Mouse (Mus musculus): ENCODE measurements at regions not wholly inside any gene's neighbourhood (a gene's known extent, or its start where the extent isn't known, plus 50 kb on each side); places are given as distances from the start of the nearest gene placed in this dataset.

GRCm38 (mm10) chr12:26543463-26543862 lies 74.5 kb downstream of the Cmpk2 start:
- no peak overlapping the region for H3K27ac ChIP-seq (replicated peaks; ENCODE audit: low read depth, low read length)
- no peaks in the 10 kb centered on the region for H3K36me3 ChIP-seq (replicated peaks; ENCODE audit: control insufficient read depth, insufficient read depth, low read depth, low read length)
- H3K4me1 ChIP-seq (ENCODE audit: control insufficient read depth, insufficient read depth, low read length) = no peaks in the 10 kb centered on the region
- DNase-seq (ENCODE audit: low spot score) (no peak), ATAC-seq (replicated peaks; ENCODE audit: insufficient number of reproducible peaks, low FRiP score, low TSS enrichment, low read depth) (no peak)
- H3K27me3 ChIP-seq (ENCODE audit: control insufficient read depth, insufficient read depth, low read length) = no peaks in the 10 kb centered on the region
- 86% methylated on average over 1 of the region's 1 CpGs for WGBS
- no peak overlapping the region for H3K4me3 ChIP-seq (ENCODE audit: low read depth, low read length)
- no peak overlapping the region for H3K9ac ChIP-seq (replicated peaks; ENCODE audit: low read length)
- no peak overlapping the region for H3K4me2 ChIP-seq (ENCODE audit: low read depth, low read length)
- no peaks in the 10 kb centered on the region for H3K9me3 ChIP-seq (replicated peaks; ENCODE audit: control insufficient read depth, low read length)

- no peaks in the 10 kb centered on the region for H3K27me3 ChIP-seq (ENCODE audit: control insufficient read depth, insufficient read depth, low read length)
- H3K36me3 ChIP-seq (replicated peaks; ENCODE audit: control insufficient read depth, insufficient read depth, low read depth, low read length) = no peaks in the 10 kb centered on the region
- no peaks in the 10 kb centered on the region for H3K4me1 ChIP-seq (ENCODE audit: control insufficient read depth, insufficient read depth, low read length)
- no peak overlapping the region for H3K27ac ChIP-seq (replicated peaks; ENCODE audit: low read depth, low read length)
- 46% methylated on average over 2 of the region's 2 CpGs for WGBS
- no peak for DNase-seq (ENCODE audit: low spot score)
- H3K9me3 ChIP-seq (replicated peaks; ENCODE audit: control insufficient read depth, low read length) = no peaks in the 10 kb centered on the region
- no peak overlapping the region for H3K4me3 ChIP-seq (ENCODE audit: low read depth, low read length)
- no peak overlapping the region for H3K4me2 ChIP-seq (ENCODE audit: low read depth, low read length)
- no peak overlapping the region for H3K9ac ChIP-seq (replicated peaks; ENCODE audit: low read length)
- ATAC-seq (replicated peaks; ENCODE audit: insufficient number of reproducible peaks, low FRiP score, low TSS enrichment, low read depth) = no peak
Measured at GRCm38 (mm10) chr12:26542451-26542850, 73.4 kb downstream of the Cmpk2 start.

- no peaks in the 10 kb centered on the region for H3K36me3 ChIP-seq (replicated peaks; ENCODE audit: control insufficient read depth, insufficient read depth, low read depth, low read length)
- H3K27me3 ChIP-seq (ENCODE audit: control insufficient read depth, insufficient read depth, low read length) = no peaks in the 10 kb centered on the region
- no peak overlapping the region for H3K4me2 ChIP-seq (ENCODE audit: low read depth, low read length)
- 61% methylated on average over 9 of the region's 9 CpGs for WGBS
- no peak overlapping the region for H3K4me3 ChIP-seq (ENCODE audit: low read depth, low read length)
- ATAC-seq (replicated peaks; ENCODE audit: insufficient number of reproducible peaks, low FRiP score, low TSS enrichment, low read depth) (no peak), DNase-seq (ENCODE audit: low spot score) (no peak)
- H3K9me3 ChIP-seq (replicated peaks; ENCODE audit: control insufficient read depth, low read length) = no peaks in the 10 kb centered on the region
- H3K27ac ChIP-seq (replicated peaks; ENCODE audit: low read depth, low read length) = no peak overlapping the region
- H3K9ac ChIP-seq (replicated peaks; ENCODE audit: low read length) = no peak overlapping the region
- H3K4me1 ChIP-seq (ENCODE audit: control insufficient read depth, insufficient read depth, low read length) = no peaks in the 10 kb centered on the region
Measured at GRCm38 (mm10) chr12:26535261-26535890, 66.4 kb downstream of the Cmpk2 start.

- Histone ChIP-seq H3K9ac (replicated peaks; ENCODE audit: low read length) (no peak overlapping the region), H3K36me3 (replicated peaks; ENCODE audit: control insufficient read depth, insufficient read depth, low read depth, low read length) (no peaks in the 10 kb centered on the region), H3K4me1 (ENCODE audit: control insufficient read depth, insufficient read depth, low read length) (no peaks in the 10 kb centered on the region), H3K9me3 (replicated peaks; ENCODE audit: control insufficient read depth, low read length) (no peaks in the 10 kb centered on the region), H3K4me2 (ENCODE audit: low read depth, low read length) (no peak overlapping the region), H3K27ac (replicated peaks; ENCODE audit: low read depth, low read length) (no peak overlapping the region; the same call in 1 of the 2 replicates), H3K27me3 (ENCODE audit: control insufficient read depth, insufficient read depth, low read length) (no peaks in the 10 kb centered on the region), H3K4me3 (ENCODE audit: low read depth, low read length) (no peak overlapping the region)
- 16% methylated on average over 9 of the region's 9 CpGs for WGBS
- ATAC-seq (replicated peaks; ENCODE audit: insufficient number of reproducible peaks, low FRiP score, low TSS enrichment, low read depth) = peak; percentile 41; the same call in 1 of the 2 replicates
- DNase-seq (ENCODE audit: low spot score) = peak; percentile 50
Measured at GRCm38 (mm10) chr12:26534229-26535105, 65.5 kb downstream of the Cmpk2 start.

GRCm38 (mm10) chr12:26533641-26534151 lies 64.7 kb downstream of the Cmpk2 start:
- Histone ChIP-seq H3K4me3 (ENCODE audit: low read depth, low read length) (no peak overlapping the region), H3K4me1 (ENCODE audit: control insufficient read depth, insufficient read depth, low read length) (no peaks in the 10 kb centered on the region), H3K4me2 (ENCODE audit: low read depth, low read length) (no peak overlapping the region), H3K27me3 (ENCODE audit: control insufficient read depth, insufficient read depth, low read length) (no peaks in the 10 kb centered on the region), H3K27ac (replicated peaks; ENCODE audit: low read depth, low read length) (peak overlapping the region; percentile 53), H3K9me3 (replicated peaks; ENCODE audit: control insufficient read depth, low read length) (no peaks in the 10 kb centered on the region), H3K36me3 (replicated peaks; ENCODE audit: control insufficient read depth, insufficient read depth, low read depth, low read length) (no peaks in the 10 kb centered on the region), H3K9ac (replicated peaks; ENCODE audit: low read length) (no peak overlapping the region)
- ATAC-seq (replicated peaks; ENCODE audit: insufficient number of reproducible peaks, low FRiP score, low TSS enrichment, low read depth) = peak; percentile 36
- 30% methylated on average over 9 of the region's 9 CpGs for WGBS
- DNase-seq (ENCODE audit: low spot score) = peak; percentile 62

- no peak overlapping the region for H3K4me3 ChIP-seq (ENCODE audit: low read depth, low read length)
Measured at GRCm38 (mm10) chr12:26532823-26533640, 64.0 kb downstream of the Cmpk2 start.

GRCm38 (mm10) chr12:26532076-26532475 lies 63.1 kb downstream of the Cmpk2 start:
- DNase-seq (ENCODE audit: low spot score) = peak; percentile 1
- Histone ChIP-seq H3K4me1 (ENCODE audit: control insufficient read depth, insufficient read depth, low read length) (no peaks in the 10 kb centered on the region), H3K4me2 (ENCODE audit: low read depth, low read length) (no peak overlapping the region), H3K9ac (replicated peaks; ENCODE audit: low read length) (no peak overlapping the region), H3K9me3 (replicated peaks; ENCODE audit: control insufficient read depth, low read length) (no peaks in the 10 kb centered on the region), H3K36me3 (replicated peaks; ENCODE audit: control insufficient read depth, insufficient read depth, low read depth, low read length) (no peaks in the 10 kb centered on the region), H3K27me3 (ENCODE audit: control insufficient read depth, insufficient read depth, low read length) (no peaks in the 10 kb centered on the region), H3K27ac (replicated peaks; ENCODE audit: low read depth, low read length) (no peak overlapping the region), H3K4me3 (ENCODE audit: low read depth, low read length) (no peak overlapping the region)
- no peak for ATAC-seq (replicated peaks; ENCODE audit: insufficient number of reproducible peaks, low FRiP score, low TSS enrichment, low read depth)
- WGBS = 83% methylated on average over 6 of the region's 6 CpGs

More at GRCm38 (mm10) chr12:26532823-26533640, 64.0 kb downstream of the Cmpk2 start:
- WGBS = 27% methylated on average over 13 of the region's 13 CpGs
- no peak overlapping the region for H3K4me2 ChIP-seq (ENCODE audit: low read depth, low read length)
- H3K4me1 ChIP-seq (ENCODE audit: control insufficient read depth, insufficient read depth, low read length) = no peaks in the 10 kb centered on the region
- ATAC-seq (replicated peaks; ENCODE audit: insufficient number of reproducible peaks, low FRiP score, low TSS enrichment, low read depth) = peak; percentile 85
- peak; percentile 95 for DNase-seq (ENCODE audit: low spot score)
- H3K9me3 ChIP-seq (replicated peaks; ENCODE audit: control insufficient read depth, low read length) = no peaks in the 10 kb centered on the region
- H3K27ac ChIP-seq (replicated peaks; ENCODE audit: low read depth, low read length) = peak overlapping the region; percentile 23; the same call in 1 of the 2 replicates
- H3K27me3 ChIP-seq (ENCODE audit: control insufficient read depth, insufficient read depth, low read length) = no peaks in the 10 kb centered on the region
- no peaks in the 10 kb centered on the region for H3K36me3 ChIP-seq (replicated peaks; ENCODE audit: control insufficient read depth, insufficient read depth, low read depth, low read length)
- H3K9ac ChIP-seq (replicated peaks; ENCODE audit: low read length) = no peak overlapping the region
